Mouse (Mus musculus): ENCODE data around the gene Aox1. TPM values are rescaled to one million over a fixed set of nuclear protein-coding genes. Genes with fewer than 3 reads are reported as not detected.

Aox1 gene
- polyA plus RNA-seq, 1 experiment = not detected

DNA sequence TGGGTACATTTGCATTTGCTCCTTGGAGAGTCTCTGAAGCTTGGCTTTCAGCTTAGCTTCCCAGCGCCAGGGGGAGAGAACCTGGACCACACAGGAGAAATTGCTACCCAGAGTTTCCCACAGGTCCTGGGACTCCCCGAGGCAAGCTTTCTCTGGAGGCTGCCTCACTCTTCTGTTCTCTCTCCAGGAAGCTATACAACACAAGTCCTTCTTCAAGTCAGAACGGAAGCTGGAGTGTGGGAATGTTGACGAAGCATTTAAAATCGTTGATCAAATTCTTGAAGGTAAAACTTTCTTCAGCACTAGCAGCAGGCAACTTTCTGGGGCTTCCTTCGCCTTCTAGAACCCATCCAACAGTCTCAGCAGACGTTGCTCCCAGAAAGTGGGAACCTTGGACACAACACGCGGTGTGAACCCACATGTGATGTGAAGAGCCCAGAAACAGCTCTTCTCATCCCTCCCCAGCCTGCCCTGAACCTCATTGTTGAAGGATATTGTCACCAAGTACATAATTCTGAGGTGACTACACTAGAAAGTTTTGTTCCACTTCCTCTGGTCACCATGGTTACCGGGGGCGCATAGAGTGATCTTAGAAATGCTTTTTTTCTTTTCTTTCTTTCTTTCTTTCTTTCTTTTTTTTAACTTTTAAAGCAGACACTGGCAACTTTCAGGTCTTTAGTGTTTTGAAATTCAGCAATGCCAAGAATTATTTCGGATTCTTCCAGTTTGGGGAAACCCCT lies 43.4 kb downstream of the Aox1 start:
- no peak for TF ChIP-seq FLI1 (IDR thresholded peaks at IDR 0.05; ENCODE audit: low read length)
- TF ChIP-seq GATA1 (IDR thresholded peaks at IDR 0.05; ENCODE audit: borderline replicate concordance, low read length) = no peak
- Histone ChIP-seq H3K36me3 (replicated peaks; ENCODE audit: low read length) (no peaks in the 10 kb centered on the region), H3K9me3 (no peaks in the 10 kb centered on the region; the same call in 1 of the 2 replicates), H3K27me3 (replicated peaks) (peaks cover 4% of the 10 kb centered on the region), H3K4me1 (no peaks in the 10 kb centered on the region), H3K4me3 (replicated peaks) (no peak overlapping the region)

DNA sequence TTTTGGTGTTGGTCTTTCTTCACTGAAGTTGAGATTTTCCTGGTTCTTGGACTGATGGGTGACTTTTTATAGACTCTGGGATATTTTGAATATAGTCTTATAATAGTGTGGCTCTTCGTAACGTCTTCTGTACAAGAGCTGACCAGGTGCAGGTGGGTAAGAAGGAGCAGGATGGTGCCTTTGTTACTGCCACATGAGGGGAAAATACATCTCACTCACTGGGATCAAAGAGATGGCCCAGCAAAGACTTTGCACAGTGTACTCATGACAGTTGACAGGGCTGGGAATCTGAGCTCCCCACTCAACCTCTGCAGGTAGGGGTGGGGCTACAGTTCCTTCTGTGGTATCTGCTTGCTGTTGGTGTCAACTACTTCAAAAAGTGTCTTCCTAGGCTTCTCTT lies 44.5 kb downstream of the Aox1 start:
- TF ChIP-seq GATA1 (IDR thresholded peaks at IDR 0.05; ENCODE audit: borderline replicate concordance, low read length) (no peak), FLI1 (IDR thresholded peaks at IDR 0.05; ENCODE audit: low read length) (no peak)
- Histone ChIP-seq H3K27me3 (replicated peaks) (peaks cover 4% of the 10 kb centered on the region), H3K9me3 (no peaks in the 10 kb centered on the region; the same call in 1 of the 2 replicates), H3K36me3 (replicated peaks; ENCODE audit: low read length) (no peaks in the 10 kb centered on the region), H3K4me3 (replicated peaks) (no peak overlapping the region), H3K4me1 (no peaks in the 10 kb centered on the region)

DNA sequence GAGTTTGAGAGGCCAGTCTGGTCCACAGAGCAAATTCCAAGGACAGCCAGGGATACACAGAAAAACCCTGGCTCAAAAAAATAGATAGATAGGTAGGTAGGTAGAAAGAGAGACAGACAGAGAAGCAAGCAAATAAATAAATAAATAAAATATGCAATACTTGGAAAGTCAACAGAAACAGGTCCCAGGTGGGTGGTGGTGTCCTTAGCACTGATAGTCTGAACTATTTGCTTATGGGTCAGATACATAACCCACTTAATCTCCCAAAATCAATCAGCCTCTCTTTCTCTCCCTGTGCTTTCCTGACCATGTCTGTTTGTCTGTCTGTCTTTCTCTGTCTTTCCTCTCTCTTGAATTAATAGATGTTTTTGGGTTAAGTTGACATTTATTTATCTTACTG lies 48.2 kb downstream of the Aox1 start:
- no peak for TF ChIP-seq GATA1 (IDR thresholded peaks at IDR 0.05; ENCODE audit: borderline replicate concordance, low read length)
- no peak for TF ChIP-seq FLI1 (IDR thresholded peaks at IDR 0.05; ENCODE audit: low read length)
- Histone ChIP-seq H3K27me3 (replicated peaks) (no peaks in the 10 kb centered on the region), H3K36me3 (replicated peaks; ENCODE audit: low read length) (no peaks in the 10 kb centered on the region), H3K4me3 (replicated peaks) (no peak overlapping the region), H3K9me3 (peaks cover 2% of the 10 kb centered on the region; the same call in 1 of the 2 replicates), H3K4me1 (no peaks in the 10 kb centered on the region)

DNA sequence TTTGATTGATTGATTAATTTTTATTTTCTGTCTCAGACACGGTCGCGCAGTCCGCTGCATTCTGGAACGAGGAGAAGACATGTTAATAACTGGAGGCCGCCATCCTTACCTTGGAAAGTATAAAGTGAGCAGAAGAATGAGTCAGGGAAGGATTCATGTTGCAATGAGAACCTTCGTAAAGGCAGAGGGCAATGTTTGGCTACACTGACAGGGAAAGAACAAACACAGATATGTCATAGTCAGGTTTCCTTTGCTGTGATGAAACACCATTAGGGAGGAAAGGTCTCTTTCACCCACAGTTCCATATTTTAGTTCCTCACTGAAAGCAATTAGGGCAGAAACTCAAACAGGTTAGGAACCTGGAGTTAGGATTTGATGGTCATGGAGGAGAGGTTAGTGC lies 48.7 kb downstream of the Aox1 start:
- H3K27me3 ChIP-seq (replicated peaks) = no peaks in the 10 kb centered on the region
- no peak for TF ChIP-seq GATA1 (IDR thresholded peaks at IDR 0.05; ENCODE audit: borderline replicate concordance, low read length)
- H3K9me3 ChIP-seq = peaks cover 2% of the 10 kb centered on the region; the same call in 1 of the 2 replicates
- no peaks in the 10 kb centered on the region for H3K4me1 ChIP-seq
- no peak overlapping the region for H3K4me3 ChIP-seq (replicated peaks)
- no peaks in the 10 kb centered on the region for H3K36me3 ChIP-seq (replicated peaks; ENCODE audit: low read length)

DNA sequence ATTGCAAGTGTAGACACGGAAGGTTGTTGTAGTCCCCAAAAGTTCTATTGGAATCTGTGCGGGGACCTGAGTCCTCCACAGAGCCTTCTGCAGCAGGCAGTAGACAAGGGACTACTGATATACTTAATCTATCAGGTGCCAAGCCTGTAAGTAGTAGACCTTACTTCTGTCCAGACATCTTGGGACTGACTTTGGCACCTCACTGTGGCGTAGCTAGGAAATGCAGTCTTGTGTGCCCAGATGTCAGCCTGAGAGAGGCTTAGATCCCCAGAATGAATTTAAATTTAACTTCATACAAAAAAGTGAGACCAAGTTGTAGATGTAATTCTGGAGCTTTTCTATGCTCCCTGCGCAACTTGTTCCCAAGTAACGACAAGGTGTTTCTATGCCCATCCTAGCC lies 50.0 kb downstream of the Aox1 start:
- H3K4me1 ChIP-seq = no peaks in the 10 kb centered on the region
- no peaks in the 10 kb centered on the region for H3K36me3 ChIP-seq (replicated peaks; ENCODE audit: low read length)
- peaks cover 2% of the 10 kb centered on the region; the same call in 1 of the 2 replicates for H3K9me3 ChIP-seq
- no peak overlapping the region for H3K4me3 ChIP-seq (replicated peaks)
- H3K27me3 ChIP-seq (replicated peaks) = no peaks in the 10 kb centered on the region
- TF ChIP-seq FLI1 (IDR thresholded peaks at IDR 0.05; ENCODE audit: low read length) = no peak
- TF ChIP-seq GATA1 (IDR thresholded peaks at IDR 0.05; ENCODE audit: borderline replicate concordance, low read length) = no peak

DNA sequence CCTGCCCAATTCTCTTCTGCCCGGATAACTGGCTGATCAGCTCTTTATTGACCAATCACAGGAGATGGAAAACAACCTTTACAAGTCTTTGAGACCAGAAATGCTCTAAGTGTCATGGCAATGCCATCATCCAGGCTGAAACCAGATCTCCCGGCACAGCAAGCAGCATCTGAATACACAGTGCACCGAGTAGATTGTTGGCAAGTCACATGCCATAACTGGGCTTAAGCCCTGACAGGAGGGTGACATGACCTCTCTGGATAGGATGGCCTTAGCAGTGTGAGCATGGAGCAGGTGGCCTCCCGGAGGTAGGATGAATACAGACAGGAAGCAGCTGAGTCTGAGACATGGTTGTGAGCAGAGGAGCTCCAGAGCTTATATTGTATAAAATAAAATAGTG lies 50.7 kb downstream of the Aox1 start:
- Histone ChIP-seq H3K4me1 (no peaks in the 10 kb centered on the region), H3K36me3 (replicated peaks; ENCODE audit: low read length) (no peaks in the 10 kb centered on the region), H3K27me3 (replicated peaks) (no peaks in the 10 kb centered on the region), H3K4me3 (replicated peaks) (no peak overlapping the region), H3K9me3 (peaks cover 2% of the 10 kb centered on the region; the same call in 1 of the 2 replicates)
- TF ChIP-seq FLI1 (IDR thresholded peaks at IDR 0.05; ENCODE audit: low read length) (no peak), GATA1 (IDR thresholded peaks at IDR 0.05; ENCODE audit: borderline replicate concordance, low read length) (no peak)

DNA sequence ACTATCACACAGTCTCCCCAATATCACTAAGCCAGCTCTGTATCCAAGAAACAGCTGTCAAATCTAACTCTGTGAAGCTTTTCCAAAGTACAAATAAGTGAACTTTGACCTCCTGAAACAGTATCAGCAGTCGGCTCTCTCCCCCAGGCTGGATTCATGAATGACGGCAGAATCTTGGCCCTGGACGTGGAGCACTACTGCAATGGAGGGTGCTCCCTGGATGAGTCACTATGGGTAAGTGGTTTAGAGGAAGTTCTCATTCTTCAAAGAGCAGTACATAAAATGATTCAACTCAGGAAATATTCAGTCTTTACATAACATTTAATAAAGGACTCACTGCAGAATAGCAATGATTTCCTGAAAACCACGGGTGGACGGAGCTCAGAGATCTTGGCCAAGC lies 51.6 kb downstream of the Aox1 start:
- peaks cover 2% of the 10 kb centered on the region; the same call in 1 of the 2 replicates for H3K9me3 ChIP-seq
- H3K4me3 ChIP-seq (replicated peaks) = no peak overlapping the region
- H3K4me1 ChIP-seq = no peaks in the 10 kb centered on the region
- no peaks in the 10 kb centered on the region for H3K36me3 ChIP-seq (replicated peaks; ENCODE audit: low read length)
- TF ChIP-seq GATA1 (IDR thresholded peaks at IDR 0.05; ENCODE audit: borderline replicate concordance, low read length) = no peak
- TF ChIP-seq FLI1 (IDR thresholded peaks at IDR 0.05; ENCODE audit: low read length) = no peak
- no peaks in the 10 kb centered on the region for H3K27me3 ChIP-seq (replicated peaks)

DNA sequence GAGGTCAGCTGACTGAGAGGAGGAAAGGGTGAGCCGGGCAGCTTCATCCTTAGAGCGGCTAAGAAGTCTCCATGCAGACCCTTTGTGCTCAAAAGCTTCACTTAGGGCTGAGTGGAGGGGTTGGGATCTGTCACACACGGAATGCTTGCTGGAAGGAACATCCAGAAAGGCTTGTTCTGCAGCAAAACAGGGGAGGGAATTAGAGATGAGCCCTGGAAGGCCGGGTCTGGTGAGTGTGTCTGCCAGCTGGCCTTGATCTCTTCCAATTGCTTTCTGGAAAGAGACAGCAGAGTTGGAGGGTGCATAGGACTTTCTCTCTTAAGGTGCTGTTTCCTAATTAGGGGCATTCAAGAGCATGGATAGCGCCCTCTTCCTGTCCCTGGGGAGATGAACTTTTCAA lies 59.6 kb downstream of the Aox1 start:
- H3K36me3 ChIP-seq (replicated peaks; ENCODE audit: low read length) = no peaks in the 10 kb centered on the region
- H3K4me3 ChIP-seq (replicated peaks) = no peak overlapping the region
- no peak for TF ChIP-seq GATA1 (IDR thresholded peaks at IDR 0.05; ENCODE audit: borderline replicate concordance, low read length)
- TF ChIP-seq FLI1 (IDR thresholded peaks at IDR 0.05; ENCODE audit: low read length) = no peak
- H3K4me1 ChIP-seq = no peaks in the 10 kb centered on the region
- no peaks in the 10 kb centered on the region for H3K9me3 ChIP-seq
- H3K27me3 ChIP-seq (replicated peaks) = no peaks in the 10 kb centered on the region

DNA sequence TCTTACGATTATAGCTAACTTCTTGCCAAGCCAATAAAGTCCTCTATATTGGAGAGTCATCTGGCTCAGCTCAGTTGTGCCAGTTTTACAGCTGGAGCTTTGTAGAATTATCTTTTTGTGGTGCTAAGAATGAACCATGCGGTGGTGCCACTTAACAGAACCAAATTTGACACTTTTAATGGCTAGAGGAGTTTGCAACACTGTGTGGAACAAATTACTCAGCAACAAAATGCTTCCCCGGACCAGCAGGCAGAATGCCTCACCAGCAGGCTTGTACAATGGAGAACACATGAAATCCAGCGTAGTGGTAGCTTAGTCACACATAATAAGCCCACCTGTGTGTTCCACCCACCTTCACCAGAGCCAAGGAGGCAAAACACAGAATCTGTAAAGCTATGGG lies 60.5 kb downstream of the Aox1 start:
- Histone ChIP-seq H3K9me3 (no peaks in the 10 kb centered on the region), H3K4me3 (replicated peaks) (no peak overlapping the region), H3K27me3 (replicated peaks) (no peaks in the 10 kb centered on the region), H3K36me3 (replicated peaks; ENCODE audit: low read length) (no peaks in the 10 kb centered on the region), H3K4me1 (no peaks in the 10 kb centered on the region)
- TF ChIP-seq FLI1 (IDR thresholded peaks at IDR 0.05; ENCODE audit: low read length) = no peak
- TF ChIP-seq GATA1 (IDR thresholded peaks at IDR 0.05; ENCODE audit: borderline replicate concordance, low read length) = no peak

DNA sequence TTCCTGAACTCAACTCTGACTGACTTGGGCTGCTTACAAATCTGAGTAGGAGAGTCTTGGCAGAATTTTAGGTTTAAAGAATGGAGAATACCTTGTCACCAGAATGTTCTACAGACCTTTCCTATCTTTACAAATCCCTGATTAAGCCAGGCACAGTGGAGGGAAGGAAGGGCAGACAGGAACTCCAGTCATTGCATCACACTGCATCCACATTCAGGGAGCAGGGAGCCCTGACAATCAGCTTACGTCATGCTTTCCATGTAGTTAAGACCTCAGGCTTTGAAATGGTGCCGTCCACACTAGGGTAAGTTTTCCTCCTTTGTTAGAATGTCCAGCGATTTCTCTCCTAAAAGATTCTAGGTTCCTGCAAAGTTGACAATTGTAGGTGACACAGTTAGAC lies 61.5 kb downstream of the Aox1 start:
- Histone ChIP-seq H3K4me3 (replicated peaks) (no peak overlapping the region), H3K9me3 (no peaks in the 10 kb centered on the region), H3K4me1 (no peaks in the 10 kb centered on the region), H3K36me3 (replicated peaks; ENCODE audit: low read length) (no peaks in the 10 kb centered on the region), H3K27me3 (replicated peaks) (no peaks in the 10 kb centered on the region)
- TF ChIP-seq FLI1 (IDR thresholded peaks at IDR 0.05; ENCODE audit: low read length) = no peak

Measured in megakaryocyte, embryonic 14.5 days (primary cell).